Mouse (Mus musculus) cortical plate, adult 2 months (tissue): Measurements from ENCODE around the gene Cryaa. TPM values are rescaled to one million over a fixed set of nuclear protein-coding genes. Genes with fewer than 3 reads are reported as not detected.
A peak's percentile ranks its signal among the peaks of the same experiment; 100 is the strongest.

Experiments used
- H3K27ac ChIP-seq: fragments of 200-500 bp; 2 replicates; pipeline ENCODE4 v1.5.1; 2012; ENCODE audit warnings: low read length, control low read depth, inconsistent platforms; ENCODE audit not compliant: insufficient read depth
- H3K4me1 ChIP-seq: fragments of 200-500 bp; 2 replicates; pipeline ENCODE4 v1.6.1; 2011; ENCODE audit warnings: low read length; ENCODE audit not compliant: control insufficient read depth, insufficient read depth
- H3K4me3 ChIP-seq: fragments of 200-500 bp; 2 replicates; pipeline ENCODE4 v1.5.1; 2011; ENCODE audit warnings: mild to moderate bottlenecking, low read length, control low read depth; ENCODE audit not compliant: insufficient read depth
- CTCF ChIP-seq: fragments of 200-500 bp; IDR thresholded peaks from 2 replicates; pipeline ENCODE4 v1.5.1; 2011; ENCODE audit warnings: mild to moderate bottlenecking, control low read depth, low read length; ENCODE audit not compliant: insufficient read depth; ENCODE audit errors: extremely low read depth
- POLR2A ChIP-seq: fragments of 200-500 bp; IDR thresholded peaks from 2 replicates; pipeline ENCODE4 v1.6.1; 2011; ENCODE audit warnings: mild to moderate bottlenecking, low read length, control low read depth; ENCODE audit not compliant: insufficient read depth; ENCODE audit errors: extremely low read depth
- polyA plus RNA-seq: library from polyadenylated mRNA; depleted of rRNA; stranded (reverse); fragments of >200 nt; gene quantifications from 2 replicates; pipeline ENCODE4 v1.2.3, GENCODE M21; 2012

The Cryaa gene
- polyA plus RNA-seq, 1 experiment = 0.21 TPM

DNA sequence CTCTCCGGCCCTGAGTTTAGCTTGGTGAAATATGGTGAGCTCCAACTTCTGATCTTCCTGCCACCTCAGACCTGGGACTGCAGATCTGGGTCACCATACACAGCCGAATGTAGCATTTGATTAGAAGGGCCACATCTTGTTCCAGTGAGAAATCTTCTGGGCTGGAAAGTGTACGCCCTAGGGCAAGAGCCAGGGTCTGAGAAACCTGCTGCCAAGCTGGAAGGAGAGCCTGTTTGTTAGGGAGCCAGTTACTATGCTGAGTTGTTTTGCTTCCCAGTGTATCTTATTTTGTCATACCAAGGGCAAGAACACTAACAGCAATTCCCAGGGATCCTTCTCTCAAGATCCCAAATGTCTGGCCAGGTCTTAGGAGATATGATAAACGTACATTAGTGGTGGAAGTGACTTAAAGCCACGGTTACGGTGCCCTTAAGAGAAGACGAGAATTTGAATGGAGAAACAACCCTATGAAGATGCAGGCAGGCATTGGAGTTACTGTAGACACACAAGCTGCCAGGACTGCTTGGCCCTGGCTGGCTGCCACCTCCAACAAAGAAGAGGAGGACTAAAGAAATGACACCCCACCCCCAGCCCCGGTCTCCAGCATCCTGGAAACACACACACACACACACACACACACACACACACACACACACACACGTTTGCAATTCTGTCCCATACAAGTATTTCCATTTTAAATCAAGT is 39.6 kb upstream of the Cryaa start:
- TF ChIP-seq CTCF (no peak), POLR2A (no peak)
- Histone ChIP-seq H3K4me3 (no peak overlapping the region), H3K27ac (peak overlapping the region; percentile 49), H3K4me1 (no peaks in the 10 kb centered on the region; the same call in 1 of the 2 replicates)

GRCm38 (mm10) chr17:31639651-31640050 is 38.0 kb upstream of the Cryaa start:
- no peak overlapping the region for H3K27ac ChIP-seq

GRCm38 (mm10) chr17:31642331-31642730 is 35.3 kb upstream of the Cryaa start:
- TF ChIP-seq POLR2A (no peak), CTCF (no peak)
- no peak overlapping the region for H3K27ac ChIP-seq
- no peak overlapping the region for H3K4me3 ChIP-seq
- no peaks in the 10 kb centered on the region; the same call in 1 of the 2 replicates for H3K4me1 ChIP-seq

More at GRCm38 (mm10) chr17:31639651-31640050, 38.0 kb upstream of the Cryaa start:
- TF ChIP-seq CTCF (no peak), POLR2A (no peak)
- Histone ChIP-seq H3K4me1 (no peaks in the 10 kb centered on the region; the same call in 1 of the 2 replicates), H3K4me3 (no peak overlapping the region)

GRCm38 (mm10) chr17:31642913-31643312 is 34.7 kb upstream of the Cryaa start:
- H3K27ac ChIP-seq = no peak overlapping the region
- H3K4me1 ChIP-seq = no peaks in the 10 kb centered on the region
- TF ChIP-seq CTCF (no peak), POLR2A (no peak)
- H3K4me3 ChIP-seq = no peak overlapping the region

DNA sequence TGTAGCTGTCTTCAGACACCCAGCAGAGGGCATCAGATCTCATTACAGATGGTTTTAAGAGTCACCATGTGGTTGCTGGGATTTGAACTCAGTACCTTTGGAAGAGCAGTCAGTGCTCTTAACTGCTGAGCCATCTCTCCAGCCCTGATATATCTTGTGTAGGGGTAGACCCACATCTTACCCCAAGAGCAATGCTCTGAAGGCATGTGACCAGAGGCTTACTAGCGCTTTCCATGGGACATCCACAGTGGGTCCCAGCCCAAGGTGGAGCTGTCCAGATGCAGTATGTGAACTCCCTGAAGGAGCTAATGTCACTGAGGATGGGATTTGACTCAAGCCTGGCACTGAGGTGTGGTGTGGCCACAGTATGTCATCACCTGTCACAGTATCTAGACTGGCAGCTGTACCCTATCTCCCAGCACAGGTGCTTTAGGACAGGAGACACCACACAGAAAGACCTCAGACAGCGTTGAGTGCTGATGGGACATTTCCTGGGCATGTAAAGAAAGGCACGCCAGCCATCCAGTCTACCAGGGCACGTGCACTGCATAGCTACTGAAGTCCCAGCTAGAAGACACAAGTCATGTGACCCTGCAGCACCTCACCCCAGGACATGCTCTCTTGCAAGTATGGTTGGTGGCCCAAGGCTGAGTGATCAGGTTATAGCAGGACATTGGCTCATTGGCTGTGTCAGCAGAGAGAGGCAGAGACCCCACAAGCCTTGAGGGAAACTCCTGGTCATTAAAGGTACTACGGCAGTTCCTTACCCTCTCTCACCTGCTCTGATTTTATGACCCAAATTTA is 31.2 kb upstream of the Cryaa start:
- TF ChIP-seq POLR2A (no peak), CTCF (no peak)
- no peaks in the 10 kb centered on the region for H3K4me1 ChIP-seq
- no peak overlapping the region for H3K27ac ChIP-seq
- no peak overlapping the region for H3K4me3 ChIP-seq

DNA sequence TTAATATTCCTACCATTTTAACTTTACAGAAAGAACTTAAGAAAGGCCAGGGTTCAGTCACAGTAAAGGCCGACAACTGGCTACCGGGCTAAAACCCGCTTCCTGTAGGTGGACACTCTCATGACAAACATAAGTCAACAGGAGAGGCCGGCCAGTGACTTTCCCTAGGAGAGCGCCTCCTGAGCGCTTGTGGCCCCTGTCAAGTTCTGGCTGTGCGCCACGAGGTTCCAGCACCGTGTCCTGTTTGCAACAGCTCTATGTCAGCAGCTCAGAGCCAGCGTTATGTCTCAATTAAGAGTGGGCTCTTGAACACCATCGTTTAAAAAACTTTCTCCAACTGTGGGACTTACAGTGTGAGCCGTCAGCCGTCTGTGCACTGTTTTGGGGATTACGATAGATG is 25.5 kb upstream of the Cryaa start:
- Histone ChIP-seq H3K4me3 (no peak overlapping the region), H3K27ac (no peak overlapping the region), H3K4me1 (peaks cover under 1% of the 10 kb centered on the region; the same call in 1 of the 2 replicates)
- TF ChIP-seq CTCF (no peak), POLR2A (no peak)

- Histone ChIP-seq H3K27ac (no peak overlapping the region), H3K4me3 (no peak overlapping the region), H3K4me1 (peaks cover 4% of the 10 kb centered on the region; the same call in 1 of the 2 replicates)
- TF ChIP-seq CTCF (no peak), POLR2A (no peak)
Observed at GRCm38 (mm10) chr17:31653277-31653676, 24.3 kb upstream of the Cryaa start.

- TF ChIP-seq CTCF = no peak
- no peak for TF ChIP-seq POLR2A
- no peak overlapping the region for H3K27ac ChIP-seq
- H3K4me3 ChIP-seq = no peak overlapping the region
- H3K4me1 ChIP-seq = peaks cover 4% of the 10 kb centered on the region; the same call in 1 of the 2 replicates
Observed at GRCm38 (mm10) chr17:31655366-31655765, 22.2 kb upstream of the Cryaa start.

- TF ChIP-seq POLR2A (no peak), CTCF (no peak)
- H3K4me3 ChIP-seq = no peak overlapping the region
- H3K27ac ChIP-seq = no peak overlapping the region
- peaks cover 4% of the 10 kb centered on the region; the same call in 1 of the 2 replicates for H3K4me1 ChIP-seq
Observed at GRCm38 (mm10) chr17:31656682-31657081, 20.9 kb upstream of the Cryaa start.
